In genomic region chr9:64790673-64791660, GRCm38 (mm10) we compare ENCODE assay signal across 8 mouse cellular contexts. TPM values are rescaled to one million over a fixed set of nuclear protein-coding genes. Genes with fewer than 3 reads are reported as not detected.
DNase-seq lines count a peak whose midpoint lies in the region.

No protein-coding gene starts in this region.

- DNase-seq in kidney, adult 18-20 months = peak; percentile 23
- DNase-seq in kidney, postnatal 4 days = no peak
- DNase-seq in NIH3T3 (ENCODE audit: low read depth) = peak; percentile 49
- DNase-seq in induced T-regulatory cell, adult 2 months (ENCODE audit: low read depth) = peak; percentile 52
- peak; percentile 73 for DNase-seq in lung, postnatal 36 days
- DNase-seq in gastrocnemius, postnatal 25 days = no peak
- DNase-seq in urinary bladder, postnatal 14 days (ENCODE audit: low spot score) = no peak
- DNase-seq in left cerebral cortex, adult 18-20 months (ENCODE audit: low spot score in 2 of 2) = no peak

RNA-seq across cellular contexts. Expression of gene Dennd4a, which starts 20.2 kb away (rescaled TPM):
- total RNA-seq in gastrocnemius, postnatal 25 days (2021) = 1 to 10 TPM; 3.1 to 3.4 TPM
- 10 to 100 TPM; 54.2 to 55.6 TPM for total RNA-seq in left cerebral cortex, adult 18-20 months (2021)

RNA-seq across cellular contexts. Expression of gene Rab11a, which starts 53.4 kb away (rescaled TPM):
- total RNA-seq in gastrocnemius, postnatal 25 days (2021) = 100 to 1,000 TPM in 1 of 2 experiments, 10 to 100 TPM in 1; 91.4 to 118 TPM
- total RNA-seq in left cerebral cortex, adult 18-20 months (2021) = 100 to 1,000 TPM; 229 to 237 TPM

Comparison
In these comparisons a context has a peak if more than half of its experiments do, and no peak if none do; other contexts are left out.
1. DNase-seq: peak in kidney, adult 18-20 months (single experiment), NIH3T3 (single experiment), induced T-regulatory cell, adult 2 months (single experiment) and lung, postnatal 36 days (single experiment); none in kidney, postnatal 4 days (0 of 2), gastrocnemius, postnatal 25 days (single experiment), urinary bladder, postnatal 14 days (single experiment) and left cerebral cortex, adult 18-20 months (0 of 2).
2. RNA of gene Dennd4a, which starts 20.2 kb away (total RNA-seq): 54.2 to 55.6 TPM in left cerebral cortex, adult 18-20 months; 3.1 to 3.4 TPM in gastrocnemius, postnatal 25 days; every median in the first group is over 10 times any median in the second.